Mouse (Mus musculus): ENCODE measurements at regions not wholly inside any gene's neighbourhood (a gene's known extent, or its start where the extent isn't known, plus 50 kb on each side); places are given as distances from the start of the nearest gene placed in this dataset.

- no peak overlapping the region for H3K4me3 ChIP-seq (ENCODE audit: extremely low read depth, insufficient read depth, insufficient read length)
- 90% methylated on average over 6 of the region's 6 CpGs for WGBS
Observed at GRCm38 (mm10) chr1:35915526-35915925, 152.7 kb upstream of the Hs6st1 start.

GRCm38 (mm10) chr1:35919840-35920734 is 148.1 kb upstream of the Hs6st1 start:
- WGBS: 86% methylated on average over 12 of the region's 12 CpGs
- H3K4me3 ChIP-seq (ENCODE audit: extremely low read depth, insufficient read depth, insufficient read length): no peak overlapping the region
- no peaks in the 10 kb centered on the region; the same call in 1 of the 2 replicates for H3K27me3 ChIP-seq (ENCODE audit: control insufficient read depth, insufficient read depth, low read length)
- no peak for DNase-seq (ENCODE audit: low read depth in 1 of 2, low spot score in 2 of 2)
- no peaks in the 10 kb centered on the region for H3K4me1 ChIP-seq (ENCODE audit: control insufficient read depth, insufficient read depth, insufficient read length)
- TF ChIP-seq CTCF (IDR thresholded peaks at IDR 0.05; ENCODE audit: extremely low read depth, insufficient read depth, insufficient read length, insufficient replicate concordance) (no peak), POLR2A (IDR thresholded peaks at IDR 0.05; ENCODE audit: low read depth, low read length) (no peak)
- no peak overlapping the region for H3K27ac ChIP-seq (ENCODE audit: insufficient read depth, low read length)
- no peaks in the 10 kb centered on the region for H3K36me3 ChIP-seq (ENCODE audit: control insufficient read depth, insufficient read depth, low read length)

More at GRCm38 (mm10) chr1:35915526-35915925, 152.7 kb upstream of the Hs6st1 start:
- no peak for DNase-seq (ENCODE audit: low read depth in 1 of 2, low spot score in 2 of 2)
- Histone ChIP-seq H3K27ac (ENCODE audit: insufficient read depth, low read length) (no peak overlapping the region), H3K36me3 (ENCODE audit: control insufficient read depth, insufficient read depth, low read length) (no peaks in the 10 kb centered on the region), H3K27me3 (ENCODE audit: control insufficient read depth, insufficient read depth, low read length) (no peaks in the 10 kb centered on the region; the same call in 1 of the 2 replicates), H3K4me1 (ENCODE audit: control insufficient read depth, insufficient read depth, insufficient read length) (no peaks in the 10 kb centered on the region)
- TF ChIP-seq CTCF (IDR thresholded peaks at IDR 0.05; ENCODE audit: extremely low read depth, insufficient read depth, insufficient read length, insufficient replicate concordance) (no peak), POLR2A (IDR thresholded peaks at IDR 0.05; ENCODE audit: low read depth, low read length) (no peak)

- Histone ChIP-seq H3K4me1 (ENCODE audit: control insufficient read depth, insufficient read depth, insufficient read length) (no peaks in the 10 kb centered on the region), H3K27me3 (ENCODE audit: control insufficient read depth, insufficient read depth, low read length) (no peaks in the 10 kb centered on the region), H3K27ac (ENCODE audit: insufficient read depth, low read length) (no peak overlapping the region), H3K4me3 (ENCODE audit: extremely low read depth, insufficient read depth, insufficient read length) (no peak overlapping the region), H3K36me3 (ENCODE audit: control insufficient read depth, insufficient read depth, low read length) (no peaks in the 10 kb centered on the region)
- no peak for TF ChIP-seq CTCF (IDR thresholded peaks at IDR 0.05; ENCODE audit: extremely low read depth, insufficient read depth, insufficient read length, insufficient replicate concordance)
- no peak for TF ChIP-seq POLR2A (IDR thresholded peaks at IDR 0.05; ENCODE audit: low read depth, low read length)
- 84% methylated on average over 4 of the region's 4 CpGs for WGBS
- no peak for DNase-seq (ENCODE audit: low read depth in 1 of 2, low spot score in 2 of 2)
Observed at GRCm38 (mm10) chr1:35924796-35925195, 143.4 kb upstream of the Hs6st1 start.

- no peak for DNase-seq (ENCODE audit: low read depth in 1 of 2, low spot score in 2 of 2)
- no peaks in the 10 kb centered on the region for H3K36me3 ChIP-seq (ENCODE audit: control insufficient read depth, insufficient read depth, low read length)
- no peaks in the 10 kb centered on the region for H3K4me1 ChIP-seq (ENCODE audit: control insufficient read depth, insufficient read depth, insufficient read length)
- no peak overlapping the region for H3K4me3 ChIP-seq (ENCODE audit: extremely low read depth, insufficient read depth, insufficient read length)
- no peak overlapping the region for H3K27ac ChIP-seq (ENCODE audit: insufficient read depth, low read length)
- TF ChIP-seq POLR2A (IDR thresholded peaks at IDR 0.05; ENCODE audit: low read depth, low read length): no peak
- TF ChIP-seq CTCF (IDR thresholded peaks at IDR 0.05; ENCODE audit: extremely low read depth, insufficient read depth, insufficient read length, insufficient replicate concordance): no peak
- no peaks in the 10 kb centered on the region for H3K27me3 ChIP-seq (ENCODE audit: control insufficient read depth, insufficient read depth, low read length)
- 64% methylated on average over 4 of the region's 4 CpGs for WGBS
Observed at GRCm38 (mm10) chr1:35925301-35925700, 142.9 kb upstream of the Hs6st1 start.

GRCm38 (mm10) chr1:35926191-35927048 is 141.8 kb upstream of the Hs6st1 start:
- Histone ChIP-seq H3K36me3 (ENCODE audit: control insufficient read depth, insufficient read depth, low read length) (no peaks in the 10 kb centered on the region), H3K27me3 (ENCODE audit: control insufficient read depth, insufficient read depth, low read length) (no peaks in the 10 kb centered on the region), H3K4me1 (ENCODE audit: control insufficient read depth, insufficient read depth, insufficient read length) (no peaks in the 10 kb centered on the region), H3K27ac (ENCODE audit: insufficient read depth, low read length) (no peak overlapping the region), H3K4me3 (ENCODE audit: extremely low read depth, insufficient read depth, insufficient read length) (no peak overlapping the region)
- WGBS: 74% methylated on average over 5 of the region's 5 CpGs
- TF ChIP-seq CTCF (IDR thresholded peaks at IDR 0.05; ENCODE audit: extremely low read depth, insufficient read depth, insufficient read length, insufficient replicate concordance): no peak
- no peak for TF ChIP-seq POLR2A (IDR thresholded peaks at IDR 0.05; ENCODE audit: low read depth, low read length)
- DNase-seq (ENCODE audit: low read depth in 1 of 2, low spot score in 2 of 2): no peak

- no peaks in the 10 kb centered on the region for H3K27me3 ChIP-seq (ENCODE audit: control insufficient read depth, insufficient read depth, low read length)
- no peaks in the 10 kb centered on the region for H3K4me1 ChIP-seq (ENCODE audit: control insufficient read depth, insufficient read depth, insufficient read length)
- H3K4me3 ChIP-seq (ENCODE audit: extremely low read depth, insufficient read depth, insufficient read length): no peak overlapping the region
- no peaks in the 10 kb centered on the region for H3K36me3 ChIP-seq (ENCODE audit: control insufficient read depth, insufficient read depth, low read length)
- DNase-seq (ENCODE audit: low read depth in 1 of 2, low spot score in 2 of 2): no peak
- no peak for TF ChIP-seq CTCF (IDR thresholded peaks at IDR 0.05; ENCODE audit: extremely low read depth, insufficient read depth, insufficient read length, insufficient replicate concordance)
- TF ChIP-seq POLR2A (IDR thresholded peaks at IDR 0.05; ENCODE audit: low read depth, low read length): no peak
- no peak overlapping the region for H3K27ac ChIP-seq (ENCODE audit: insufficient read depth, low read length)
- WGBS: 86% methylated on average over 3 of the region's 3 CpGs
Observed at GRCm38 (mm10) chr1:35927049-35927415, 141.2 kb upstream of the Hs6st1 start.
